Mouse (Mus musculus): ENCODE results near the gene Pdx1. TPM values are rescaled to one million over a fixed set of nuclear protein-coding genes. Genes with fewer than 3 reads are reported as not detected.

The Pdx1 gene
- total and polyA plus RNA-seq, 3 experiments: not detected

- in situ Hi-C loops (cut with MboI; ENCODE audit: low pct_ligation_motif_present, low pct_unique_long_range_greater_than_20kb, low sequenced_read_pairs): no loop called here
- no peak overlapping the region for H3K27ac ChIP-seq (ENCODE audit: insufficient read depth, low read depth)
- no peaks in the 10 kb centered on the region for H3K79me2 ChIP-seq (replicated peaks; ENCODE audit: control insufficient read depth, extremely low read depth, insufficient read depth, poor library complexity, severe bottlenecking)
- no peak for DNase-seq (ENCODE audit: extremely low read depth)
- H3K27me3 ChIP-seq (replicated peaks): peaks cover 66% of the 10 kb centered on the region
- dilution Hi-C loops (cut with MboI; ENCODE audit: extremely low pct_ligation_motif_present, extremely low pct_unique_long_range_greater_than_20kb, low sequenced_read_pairs): no loop called here
- no peaks in the 10 kb centered on the region for H3K36me3 ChIP-seq (replicated peaks in 1 of 2; ENCODE audit: control insufficient read depth in 1 of 2, insufficient read depth in 1 of 2, low read length in 1 of 2)
- H3K4me1 ChIP-seq (ENCODE audit: control insufficient read depth in 1 of 2, insufficient read depth in 2 of 2): no peaks in the 10 kb centered on the region
- no peak overlapping the region for H3K9ac ChIP-seq (ENCODE audit: insufficient read depth, low read depth)
- no peaks in the 10 kb centered on the region for H3K9me3 ChIP-seq (replicated peaks; ENCODE audit: low read length)
- H3K4me3 ChIP-seq (replicated peaks in 1 of 3; ENCODE audit: low read depth in 2 of 3, low read length in 2 of 3, poor library complexity in 1 of 3): no peak overlapping the region
- H3K4me2 ChIP-seq (ENCODE audit: insufficient read depth, low read depth, poor library complexity, severe bottlenecking): no peak overlapping the region
- TF ChIP-seq SMC3 (IDR thresholded peaks at IDR 0.05; ENCODE audit: low read depth, low read length): no peak
- TF ChIP-seq RCOR1 (conservative IDR thresholded peaks at IDR 0.05; ENCODE audit: low read depth, low read length): no peak
- TF ChIP-seq POLR2AphosphoS2 (IDR thresholded peaks at IDR 0.05; ENCODE audit: low read depth, low read length): no peak
- no peak for TF ChIP-seq MEF2A (IDR thresholded peaks at IDR 0.05; ENCODE audit: borderline replicate concordance, low read depth, low read length)
- TF ChIP-seq BHLHE40 (IDR thresholded peaks at IDR 0.05; ENCODE audit: low read depth, low read length): no peak
- no peak for TF ChIP-seq KAT2A (IDR thresholded peaks at IDR 0.05; ENCODE audit: insufficient replicate concordance, low read length)
- no peak for TF ChIP-seq HCFC1 (IDR thresholded peaks at IDR 0.05; ENCODE audit: low read depth, low read length)
- no peak for TF ChIP-seq JUN (IDR thresholded peaks at IDR 0.05; ENCODE audit: insufficient read depth, low read depth, low read length)
- TF ChIP-seq ZC3H11A (IDR thresholded peaks at IDR 0.05; ENCODE audit: low read depth, low read length): no peak
- no peak for TF ChIP-seq SIN3A (IDR thresholded peaks at IDR 0.05; ENCODE audit: low read length)
- TF ChIP-seq E2F4 (IDR thresholded peaks at IDR 0.05; ENCODE audit: insufficient replicate concordance, low read depth, low read length): no peak
- no peak for TF ChIP-seq CHD1 (IDR thresholded peaks at IDR 0.05; ENCODE audit: low read depth, low read length)
- TF ChIP-seq JUND (conservative IDR thresholded peaks at IDR 0.05; ENCODE audit: low read depth, low read length): no peak
- TF ChIP-seq CTCF (conservative IDR thresholded peaks at IDR 0.05 in 1 of 2, IDR thresholded peaks at IDR 0.05 in 1 of 2; ENCODE audit: low read depth in 2 of 2, low read length in 2 of 2): no peak
Observed at GRCm38 (mm10) chr5:147272808-147273345, 3.1 kb downstream of the Pdx1 start.

GRCm38 (mm10) chr5:147274174-147275141 lies 4.7 kb downstream of the Pdx1 start:
- dilution Hi-C loops (cut with MboI; ENCODE audit: extremely low pct_ligation_motif_present, extremely low pct_unique_long_range_greater_than_20kb, low sequenced_read_pairs): no loop called here
- Histone ChIP-seq H3K4me3 (replicated peaks in 1 of 3; ENCODE audit: low read depth in 2 of 3, low read length in 2 of 3, poor library complexity in 1 of 3) (no peak overlapping the region), H3K27me3 (replicated peaks) (peaks cover 72% of the 10 kb centered on the region)

More at GRCm38 (mm10) chr5:147274174-147275141, 4.7 kb downstream of the Pdx1 start:
- no peak overlapping the region for H3K4me2 ChIP-seq (ENCODE audit: insufficient read depth, low read depth, poor library complexity, severe bottlenecking)
- H3K9ac ChIP-seq (ENCODE audit: insufficient read depth, low read depth): no peak overlapping the region
- H3K27ac ChIP-seq (ENCODE audit: insufficient read depth, low read depth): no peak overlapping the region
- no peak for TF ChIP-seq ZMIZ1 (IDR thresholded peaks at IDR 0.05; ENCODE audit: low read depth, low read length)
- TF ChIP-seq SMC3 (IDR thresholded peaks at IDR 0.05; ENCODE audit: low read depth, low read length): no peak
- TF ChIP-seq RAD21 (IDR thresholded peaks at IDR 0.05; ENCODE audit: low read depth, low read length): no peak
- TF ChIP-seq ETS1 (conservative IDR thresholded peaks at IDR 0.05; ENCODE audit: low read depth, low read length): no peak
- TF ChIP-seq UBTF (IDR thresholded peaks at IDR 0.05; ENCODE audit: low read depth, low read length): no peak
- TF ChIP-seq CHD2 (IDR thresholded peaks at IDR 0.05; ENCODE audit: low read length): no peak
- TF ChIP-seq ZNF384 (IDR thresholded peaks at IDR 0.05; ENCODE audit: low read depth, low read length): no peak
- no peak for TF ChIP-seq CHD1 (IDR thresholded peaks at IDR 0.05; ENCODE audit: low read depth, low read length)
- no peaks in the 10 kb centered on the region for H3K79me2 ChIP-seq (replicated peaks; ENCODE audit: control insufficient read depth, extremely low read depth, insufficient read depth, poor library complexity, severe bottlenecking)
- H3K36me3 ChIP-seq (replicated peaks in 1 of 2; ENCODE audit: control insufficient read depth in 1 of 2, insufficient read depth in 1 of 2, low read length in 1 of 2): no peaks in the 10 kb centered on the region
- in situ Hi-C loops (cut with MboI; ENCODE audit: low pct_ligation_motif_present, low pct_unique_long_range_greater_than_20kb, low sequenced_read_pairs): no loop called here
- H3K4me1 ChIP-seq (ENCODE audit: control insufficient read depth in 1 of 2, insufficient read depth in 2 of 2): no peaks in the 10 kb centered on the region
- no peaks in the 10 kb centered on the region for H3K9me3 ChIP-seq (replicated peaks; ENCODE audit: low read length)
- no peak for DNase-seq (ENCODE audit: extremely low read depth)
